Mouse (Mus musculus): ENCODE measurements around the gene Olfr1198. TPM values are rescaled to one million over a fixed set of nuclear protein-coding genes. Genes with fewer than 3 reads are reported as not detected.

The Olfr1198 gene
- not detected in 2 replicates for total RNA-seq (2017)

DNA sequence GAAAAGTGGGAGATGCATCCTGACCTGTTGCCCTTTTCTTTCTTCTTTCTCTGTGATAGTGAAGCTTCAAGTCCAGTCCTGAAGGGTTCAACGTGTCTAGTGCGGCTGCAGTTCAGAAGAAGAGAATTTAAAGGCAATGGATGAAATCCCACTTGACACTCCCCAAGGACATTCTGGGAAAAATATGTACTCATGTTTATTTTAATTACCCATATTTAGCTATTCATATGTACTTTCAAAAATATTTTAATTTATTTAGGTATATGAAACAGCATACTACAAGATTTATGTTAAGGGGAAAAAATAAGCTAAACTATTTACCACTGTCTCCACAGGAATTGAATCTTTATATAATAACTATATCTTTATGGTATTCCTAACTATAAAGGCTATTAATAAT, at the start of gene Olfr1198:
TSS of gene Olfr1198 (minus strand) at position 101 of the 400 bp plus-strand sequence.
- no peak for ATAC-seq (ENCODE audit: extremely low read depth, insufficient number of reproducible peaks, low FRiP score, poor library complexity, severe bottlenecking)

DNA sequence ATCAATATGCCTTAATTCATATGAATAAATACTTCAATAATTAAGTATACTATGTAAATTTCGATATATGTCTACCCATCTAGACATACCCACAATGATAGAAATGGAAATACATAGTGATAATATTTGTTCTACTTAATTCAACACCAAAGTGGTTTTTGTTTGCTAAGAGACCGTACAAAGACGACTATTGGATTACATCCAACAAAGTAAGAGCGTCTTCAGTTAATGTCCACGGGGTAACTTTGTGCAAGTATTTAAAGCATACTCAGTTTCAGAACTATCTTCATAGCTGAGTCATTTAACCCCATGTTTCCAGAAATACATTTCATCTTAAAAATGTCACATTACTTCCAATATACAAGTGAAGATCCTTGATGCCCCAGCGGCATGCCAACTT, 41.6 kb upstream of the Olfr1198 start, which contains the start of gene Olfr1201:
TSS of gene Olfr1201 (plus strand) at position 301 of the 400 bp plus-strand sequence.
- no peak for ATAC-seq (ENCODE audit: extremely low read depth, insufficient number of reproducible peaks, low FRiP score, poor library complexity, severe bottlenecking)

DNA sequence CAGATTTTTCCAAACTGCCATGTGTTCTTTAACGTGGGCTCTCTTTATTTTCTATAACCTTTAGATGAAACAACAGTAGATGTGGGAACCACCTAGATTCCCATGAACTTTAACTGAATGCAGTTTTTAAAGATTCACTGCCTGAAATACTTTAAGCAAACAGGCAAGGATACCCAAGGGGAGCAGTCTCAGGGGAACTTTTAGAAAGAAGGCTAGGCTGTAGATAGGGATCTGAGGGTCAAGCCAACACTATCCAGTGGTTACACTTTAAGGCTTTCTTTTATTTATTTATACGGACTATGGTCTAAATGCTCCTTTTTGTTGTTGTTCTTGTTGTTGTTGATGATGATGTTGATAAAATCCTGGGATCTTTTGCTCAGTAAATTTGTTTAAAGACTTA, 19.2 kb upstream of the Olfr1198 start, which contains the start of gene Olfr1200:
TSS of gene Olfr1200 (minus strand) at position 101 of the 400 bp plus-strand sequence.
- no peak for ATAC-seq (ENCODE audit: extremely low read depth, insufficient number of reproducible peaks, low FRiP score, poor library complexity, severe bottlenecking)

GRCm38 (mm10) chr2:88760369-88760768, 9.2 kb upstream of the Olfr1198 start, which contains the start of gene Olfr1199:
TSS of gene Olfr1199 (minus strand) at chr2:88760469.
- ATAC-seq (ENCODE audit: extremely low read depth, insufficient number of reproducible peaks, low FRiP score, poor library complexity, severe bottlenecking) = no peak

- ATAC-seq (ENCODE audit: extremely low read depth, insufficient number of reproducible peaks, low FRiP score, poor library complexity, severe bottlenecking) = no peak
These were observed 7.8 kb downstream of the Olfr1198 start for GRCm38 (mm10) chr2:88743379-88743778.

- ATAC-seq (ENCODE audit: extremely low read depth, insufficient number of reproducible peaks, low FRiP score, poor library complexity, severe bottlenecking) = no peak
These were observed 18.9 kb downstream of the Olfr1198 start, which contains the start of gene Olfr1197 for GRCm38 (mm10) chr2:88732266-88732665. TSS of gene Olfr1197 (minus strand) at chr2:88732366.

DNA sequence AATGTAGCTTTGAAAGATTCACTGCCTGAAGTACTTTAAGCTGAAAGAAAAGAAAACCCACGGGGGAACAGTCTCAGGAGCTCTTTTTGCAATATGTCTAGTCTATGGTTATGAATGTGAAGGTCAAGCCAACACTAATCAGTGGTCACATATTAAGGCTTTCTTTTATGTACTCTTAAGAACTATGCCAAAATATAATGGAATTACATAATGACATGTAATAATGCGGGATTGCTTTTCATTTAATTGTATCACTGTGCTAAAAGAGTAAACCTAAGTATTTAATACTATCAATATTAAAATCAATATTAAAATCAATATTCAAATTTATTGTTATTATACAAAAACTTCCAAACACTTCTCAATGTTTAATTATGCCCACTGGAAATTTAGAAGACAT, 46.7 kb downstream of the Olfr1198 start, which contains the start of gene Olfr1196:
TSS of gene Olfr1196 (minus strand) at position 101 of the 400 bp plus-strand sequence.
- no peak for ATAC-seq (ENCODE audit: extremely low read depth, insufficient number of reproducible peaks, low FRiP score, poor library complexity, severe bottlenecking)

Other genes starting within 250 kb of the Olfr1198 start
- not detected in 2 replicates for gene Olfr1186, start 232.8 kb downstream of the Olfr1198 start, total RNA-seq (2017)
- not detected in 2 replicates for gene Olfr1188, start 194.4 kb downstream of the Olfr1198 start, total RNA-seq (2017)
- not detected in 2 replicates for gene Olfr1189, start 164.9 kb downstream of the Olfr1198 start, total RNA-seq (2017)
- gene Olfr1191-ps1, start 110.8 kb downstream of the Olfr1198 start, total RNA-seq (2017) = not detected in 2 replicates
- gene Olfr1192-ps1, start 102.9 kb downstream of the Olfr1198 start, total RNA-seq (2017) = 0.12 TPM in 1 of 2 replicates, not detected in the other
- gene Olfr1193, start 75.7 kb downstream of the Olfr1198 start, total RNA-seq (2017) = not detected in 2 replicates
- not detected in 2 replicates for gene Olfr1195, start 62.2 kb downstream of the Olfr1198 start, total RNA-seq (2017)
- gene Olfr1196, start 46.8 kb downstream of the Olfr1198 start, total RNA-seq (2017) = not detected in 2 replicates
- not detected in 2 replicates for gene Olfr1197, start 19.0 kb downstream of the Olfr1198 start, total RNA-seq (2017)
- not detected in 2 replicates for gene Olfr1199, start 9.1 kb upstream of the Olfr1198 start, total RNA-seq (2017)
- gene Olfr1200, start 19.1 kb upstream of the Olfr1198 start, total RNA-seq (2017) = not detected in 2 replicates
- gene Olfr1201, start 41.7 kb upstream of the Olfr1198 start, total RNA-seq (2017) = not detected in 2 replicates
- not detected in 2 replicates for gene Olfr1202, start 63.1 kb upstream of the Olfr1198 start, total RNA-seq (2017)
- not detected in 2 replicates for gene Olfr1205, start 78.4 kb upstream of the Olfr1198 start, total RNA-seq (2017)
- not detected in 2 replicates for gene Olfr1204, start 97.9 kb upstream of the Olfr1198 start, total RNA-seq (2017)
- gene Olfr1206, start 111.9 kb upstream of the Olfr1198 start, total RNA-seq (2017) = not detected in 2 replicates
- gene Olfr1208, start 150.9 kb upstream of the Olfr1198 start, total RNA-seq (2017) = 0.25 TPM in 1 of 2 replicates, not detected in the other
- gene Olfr1209, start 163.8 kb upstream of the Olfr1198 start, total RNA-seq (2017) = not detected in 2 replicates
- gene Olfr1211, start 186.7 kb upstream of the Olfr1198 start, total RNA-seq (2017) = not detected in 2 replicates
- gene Olfr1212, start 202.6 kb upstream of the Olfr1198 start, total RNA-seq (2017) = not detected in 2 replicates
- not detected in 2 replicates for gene Gm13762, start 228.9 kb upstream of the Olfr1198 start, total RNA-seq (2017)
- not detected in 2 replicates for gene Olfr1214, start 241.3 kb upstream of the Olfr1198 start, total RNA-seq (2017)

All from neutrophil, adult 5-6 weeks (primary cell).